Mouse (Mus musculus): ENCODE measurements around the gene Mprip. TPM values are rescaled to one million over a fixed set of nuclear protein-coding genes. Genes with fewer than 3 reads are reported as not detected.
A peak's percentile ranks its signal among the peaks of the same experiment; 100 is the strongest.
"Not testable (repeated sequence)": the region's sequence is repeated elsewhere in the genome, so short reads cannot be mapped to it uniquely, and the experiment has no call there.

The Mprip gene
- total RNA-seq, 4 experiments from 2014 or later, result 121 to 152 (median 127) TPM

DNA sequence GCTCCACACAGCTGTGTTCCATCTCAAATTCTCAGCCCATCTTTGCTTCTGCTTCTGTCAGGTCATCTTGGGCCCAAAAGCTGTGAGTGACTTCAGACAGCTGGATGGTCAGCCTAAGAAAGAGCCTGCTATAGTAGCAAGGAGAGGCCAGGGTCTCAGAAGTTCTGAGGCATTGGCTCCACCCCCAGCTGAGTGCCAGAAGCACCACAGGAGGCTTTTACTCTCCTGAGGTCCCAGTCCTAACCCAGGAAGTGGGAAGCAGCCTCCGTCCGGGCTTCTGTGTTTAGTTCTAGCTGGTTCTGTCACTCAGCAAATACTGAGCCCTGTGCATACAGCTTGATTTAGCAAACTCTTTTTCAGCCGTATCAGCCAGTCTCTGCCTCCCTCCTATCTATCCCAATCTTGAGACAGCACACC, 54.3 kb downstream of the Mprip start:
- no peak for DNase-seq (ENCODE audit: low spot score)

DNA sequence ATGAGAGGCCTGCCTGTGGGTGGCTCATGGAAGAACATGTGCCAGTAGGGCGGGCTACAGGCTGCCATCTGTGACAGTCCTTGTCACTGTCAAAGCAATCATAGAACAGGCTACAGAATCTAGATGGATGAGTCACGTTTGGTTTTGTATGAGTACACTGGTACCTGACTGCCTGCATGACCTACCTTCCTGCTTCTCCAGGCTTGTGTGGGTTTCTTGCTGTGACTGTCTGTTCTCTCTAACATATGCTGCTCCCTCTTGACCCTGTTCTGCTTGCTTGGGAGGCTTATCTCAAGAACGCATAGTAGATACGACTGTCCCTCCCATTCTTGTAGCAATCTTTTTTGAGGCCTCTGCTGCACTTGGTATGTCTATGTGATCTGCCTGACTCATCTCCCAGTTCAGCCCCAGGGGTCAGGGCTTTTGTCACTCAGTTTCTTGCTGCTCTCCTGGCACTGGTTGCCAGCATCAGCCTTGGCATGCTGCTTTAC, 56.7 kb downstream of the Mprip start:
- no peak for DNase-seq (ENCODE audit: low spot score)

DNA sequence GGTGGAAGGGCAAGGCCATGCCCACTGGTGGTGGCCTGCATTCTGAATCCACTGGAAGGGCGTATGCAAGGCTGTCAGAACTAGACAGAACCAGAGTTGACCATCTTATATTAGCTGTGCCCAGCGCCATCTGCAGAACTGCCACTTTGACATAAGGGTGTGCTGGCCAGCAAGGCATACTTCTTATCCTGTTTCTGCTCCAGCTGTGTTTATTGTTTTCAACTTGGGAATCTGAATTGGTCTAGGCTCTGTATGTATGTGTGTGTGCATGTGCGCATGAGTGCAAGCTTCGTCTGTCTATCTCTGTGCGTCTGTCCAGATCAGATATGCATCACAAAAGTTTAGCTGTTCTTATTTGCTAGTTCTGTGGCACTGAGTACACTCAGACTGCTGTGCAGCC, 58.1 kb downstream of the Mprip start:
- DNase-seq (ENCODE audit: low spot score), result no peak

DNA sequence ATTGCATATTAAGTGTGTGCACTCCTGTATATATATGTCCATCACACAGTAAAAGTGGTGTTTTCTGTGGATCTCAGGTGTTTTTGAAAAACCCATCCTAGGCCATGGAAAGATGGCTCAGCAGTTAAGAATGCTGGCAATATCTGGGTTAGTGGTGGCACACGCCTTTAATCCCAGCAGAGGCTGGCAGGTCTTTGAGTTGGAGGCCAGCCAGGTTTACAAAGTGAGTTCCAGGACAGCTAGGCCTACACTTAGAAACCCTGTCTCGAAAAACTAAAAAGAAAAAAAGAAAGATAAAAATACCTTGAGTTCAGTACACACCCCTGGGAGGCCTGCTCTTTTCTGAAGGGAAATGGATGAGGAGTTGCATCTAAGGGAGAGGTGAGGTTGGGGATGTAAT, 60.3 kb downstream of the Mprip start:
- DNase-seq (ENCODE audit: low spot score), result no peak

DNA sequence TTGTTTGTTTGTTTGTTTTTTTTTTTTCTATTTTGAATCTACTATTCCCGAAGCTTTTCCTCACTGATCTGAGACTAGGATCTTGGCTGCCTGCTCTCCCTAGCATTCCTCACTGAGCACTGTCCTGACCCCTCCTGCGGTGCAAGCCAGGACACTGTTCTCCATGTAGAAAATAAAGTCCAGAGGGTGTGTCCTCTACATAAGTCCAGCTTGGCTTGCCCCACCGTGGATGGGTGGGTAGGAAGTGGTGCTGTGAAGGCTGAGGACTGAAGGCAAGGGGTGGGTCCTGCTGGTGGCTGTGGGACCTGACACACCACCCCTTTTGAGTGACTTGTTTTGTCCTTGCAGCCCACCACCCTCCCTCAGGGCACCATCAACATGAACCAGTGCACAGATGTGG, 66.1 kb downstream of the Mprip start:
- DNase-seq (ENCODE audit: low spot score), result no peak

DNA sequence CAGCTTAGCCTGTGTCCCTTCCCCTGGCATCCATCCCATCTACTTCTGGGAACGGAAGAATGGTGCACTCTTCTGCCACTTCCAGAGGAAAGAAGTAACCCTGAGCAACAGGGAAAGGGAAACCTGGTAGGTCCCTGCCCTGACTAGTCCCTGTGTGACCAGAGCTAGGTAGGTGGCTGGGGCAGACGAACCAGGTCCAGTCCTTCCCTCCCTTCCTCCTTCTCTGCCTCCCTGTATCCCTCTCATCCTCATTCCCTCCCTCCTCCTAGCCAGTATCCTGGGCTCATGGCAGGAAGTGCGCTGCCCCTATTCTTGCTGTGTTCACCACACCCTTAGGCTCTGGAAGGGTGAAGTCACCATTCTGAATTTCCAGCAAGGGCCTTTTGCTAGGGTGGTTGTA, 70.7 kb downstream of the Mprip start:
- no peak for DNase-seq (ENCODE audit: low spot score)

DNA sequence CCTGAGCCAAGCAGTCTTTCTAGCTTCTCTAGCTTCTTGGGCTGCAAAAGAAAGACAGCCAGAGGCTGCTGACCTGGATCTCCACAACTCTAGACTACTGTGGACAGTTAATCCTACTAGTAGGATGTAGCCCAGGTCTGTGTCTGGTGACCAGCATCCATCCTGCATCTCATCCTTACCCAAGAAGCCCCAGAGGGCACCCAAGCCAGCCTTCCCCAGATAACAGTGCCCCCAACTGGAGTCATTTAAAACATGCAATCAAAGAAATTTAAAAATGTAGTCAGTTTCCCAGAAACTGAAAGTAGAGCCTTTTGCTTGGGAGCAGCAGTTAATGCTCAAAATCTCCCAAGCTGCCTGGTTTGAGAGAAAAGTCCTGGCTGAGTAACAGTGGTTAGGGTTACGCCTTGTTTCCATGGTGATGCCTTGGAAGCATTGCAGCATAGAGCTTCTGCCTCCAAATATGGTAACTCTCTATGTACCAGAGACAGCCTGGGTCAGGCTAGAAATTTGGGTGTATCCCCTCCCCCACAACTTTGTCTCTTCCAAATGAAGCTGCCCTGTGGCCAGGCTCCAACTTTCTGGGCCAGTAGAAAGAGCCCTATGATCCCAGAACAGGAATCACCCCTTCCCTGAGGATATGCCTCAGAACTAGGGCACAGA, 71.4 kb downstream of the Mprip start:
- peak; percentile 84 for DNase-seq (ENCODE audit: low spot score)

DNA sequence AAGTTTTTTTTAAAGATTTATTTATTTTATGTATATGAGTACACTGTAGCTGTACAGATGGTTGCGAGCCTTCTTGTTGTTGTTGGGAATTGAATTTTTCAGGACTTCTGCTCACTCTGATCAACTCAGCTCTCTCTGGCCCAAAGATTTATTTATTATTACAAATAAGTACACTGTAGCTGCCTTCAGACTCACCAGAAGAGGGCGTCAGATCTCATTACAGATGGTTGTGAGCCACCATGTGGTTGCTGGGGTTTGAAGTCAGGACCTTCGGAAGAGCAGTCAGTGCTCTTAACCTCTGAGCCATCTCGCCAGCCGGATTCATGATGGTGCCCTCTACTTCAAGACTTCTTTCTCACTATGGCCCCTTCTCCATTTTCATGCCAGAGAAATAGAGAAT, 72.5 kb downstream of the Mprip start:
- DNase-seq (ENCODE audit: low spot score), result not testable (repeated sequence)

DNA sequence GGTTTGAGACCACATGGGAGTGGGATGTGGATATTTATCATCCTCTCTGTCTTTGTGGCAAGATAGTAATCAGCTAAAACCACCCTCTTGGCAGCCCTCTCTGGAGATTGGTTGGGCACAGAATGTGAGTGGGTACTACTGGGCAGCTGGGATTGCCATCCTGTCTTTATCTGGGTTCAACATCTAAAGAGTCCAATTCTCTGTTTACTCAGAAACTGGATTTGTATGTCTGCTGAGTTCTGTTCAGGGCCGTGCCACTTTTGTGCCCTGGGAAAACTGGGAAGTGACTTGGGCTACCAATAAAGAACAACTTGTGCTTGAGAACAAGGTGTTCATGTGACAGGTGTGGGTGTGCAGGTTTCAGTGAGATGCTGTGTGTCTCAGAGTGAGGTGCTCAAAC, 73.2 kb downstream of the Mprip start:
- DNase-seq (ENCODE audit: low spot score), result no peak

DNA sequence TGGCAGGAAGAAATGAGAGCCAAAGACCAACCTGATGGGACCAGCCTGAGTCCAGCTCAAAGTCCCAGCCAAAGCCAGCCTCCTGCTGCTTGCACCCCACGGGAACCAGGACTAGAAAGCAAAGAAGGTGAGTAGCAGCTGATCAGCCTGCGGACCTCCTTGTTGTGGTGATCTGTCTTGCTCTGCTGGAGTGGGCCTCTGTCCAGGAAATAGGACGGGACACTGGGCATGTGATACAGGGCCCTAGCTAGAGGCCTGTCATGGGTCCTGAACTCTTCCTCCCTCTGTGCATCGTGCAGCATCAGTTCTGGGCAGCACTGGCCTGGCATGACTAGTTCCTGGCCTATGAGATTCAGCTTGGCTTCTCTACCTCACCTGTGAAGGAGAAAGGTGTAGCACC, 74.8 kb downstream of the Mprip start:
- DNase-seq (ENCODE audit: low spot score), result not testable (repeated sequence)

DNA sequence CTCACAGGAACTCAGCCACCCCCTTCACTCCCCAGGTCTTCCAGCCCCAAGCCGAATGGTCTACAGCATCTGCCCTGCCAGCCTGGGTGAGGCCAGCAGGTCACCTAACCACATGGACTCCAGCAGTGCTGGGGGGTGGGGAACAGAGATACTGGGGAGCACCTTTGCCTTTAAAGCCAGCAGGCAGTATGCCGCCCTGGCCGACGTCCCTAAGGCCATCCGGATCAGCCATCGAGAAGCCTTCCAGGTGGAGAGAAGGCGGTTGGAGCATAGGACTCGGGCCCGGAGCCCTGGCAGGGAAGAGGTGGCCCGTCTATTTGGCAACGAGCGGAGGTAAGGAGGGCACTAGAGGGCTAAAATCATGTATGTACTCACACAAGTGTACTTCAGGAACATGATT, 76.1 kb downstream of the Mprip start:
- no peak for DNase-seq (ENCODE audit: low spot score)

DNA sequence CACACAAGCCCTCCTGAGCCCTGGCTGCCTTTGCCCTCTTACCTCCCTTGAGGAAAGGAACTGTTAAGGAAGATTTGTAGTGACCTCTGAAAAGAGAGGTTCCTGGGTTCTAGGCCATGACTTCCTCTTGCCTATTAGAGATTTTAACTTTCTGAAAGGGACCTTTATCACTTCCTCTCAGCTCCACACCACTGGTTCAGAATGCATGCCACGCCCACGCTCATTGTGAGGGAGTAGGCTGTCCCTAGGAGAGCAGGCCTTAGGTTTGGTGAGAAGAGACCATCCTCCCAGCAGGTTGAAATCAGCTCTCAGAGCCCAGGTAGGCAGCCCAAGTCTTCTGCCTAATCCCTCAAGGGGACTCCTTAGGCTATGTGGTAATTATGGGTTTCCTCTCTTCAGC, 78.9 kb downstream of the Mprip start:
- DNase-seq (ENCODE audit: low spot score), result no peak

DNA sequence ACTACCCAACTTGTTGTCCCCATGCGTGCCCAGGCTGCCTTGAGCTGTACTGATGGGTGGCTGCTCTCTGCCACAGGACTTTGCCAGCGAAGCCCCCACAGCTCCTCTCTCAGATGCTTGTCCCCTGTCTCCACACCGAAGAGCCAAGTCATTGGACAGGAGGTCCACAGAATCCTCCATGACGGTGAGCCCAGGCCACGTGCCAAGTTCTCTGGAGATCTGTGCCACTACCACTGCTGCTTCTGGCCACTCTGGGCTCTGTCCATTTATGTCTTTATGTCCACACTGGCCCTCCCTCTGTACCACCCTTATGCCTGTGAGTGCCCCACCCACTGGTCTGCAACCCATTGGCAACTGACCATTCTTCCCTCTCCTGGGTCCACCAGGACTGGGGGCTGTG, 80.8 kb downstream of the Mprip start:
- DNase-seq (ENCODE audit: low spot score), result no peak

DNA sequence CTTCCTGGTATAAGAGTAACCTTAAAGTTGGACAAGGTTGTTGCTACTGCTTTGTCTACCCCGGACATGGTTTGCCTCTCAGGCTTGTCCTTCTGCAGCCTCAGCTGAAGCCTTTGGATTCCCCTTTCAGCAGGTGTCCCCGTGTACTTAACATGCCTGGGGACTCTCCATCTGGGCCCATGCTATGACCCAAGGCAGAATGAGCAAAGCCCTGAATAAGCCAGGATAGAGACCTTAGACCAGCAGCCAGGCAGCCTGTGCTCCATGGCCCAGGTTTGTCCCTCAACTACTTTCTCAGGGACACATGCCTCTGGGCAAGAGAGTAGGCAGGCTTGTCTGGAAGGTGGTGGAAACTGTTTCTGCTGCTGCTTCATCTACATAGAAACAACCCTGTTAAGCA, 82.2 kb downstream of the Mprip start:
- no peak for DNase-seq (ENCODE audit: low spot score)

DNA sequence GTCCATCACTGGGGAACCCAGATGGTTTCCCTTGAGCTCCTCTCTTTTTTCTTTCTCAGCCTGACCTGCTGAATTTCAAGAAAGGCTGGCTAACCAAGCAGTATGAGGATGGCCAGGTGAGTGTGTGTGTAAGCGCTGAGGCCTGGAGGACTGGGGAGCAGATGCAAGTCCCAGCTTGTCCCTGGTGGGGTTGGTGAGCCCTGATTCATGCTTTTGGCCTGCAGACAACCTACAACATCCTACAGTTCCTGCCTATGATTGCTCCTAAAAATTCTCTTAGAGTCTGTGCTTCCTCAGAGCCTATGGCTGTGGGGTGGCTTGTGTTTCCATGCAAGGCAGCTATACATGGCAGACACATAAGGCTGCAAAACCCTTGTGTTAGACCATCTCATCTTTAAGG, 82.6 kb downstream of the Mprip start:
- DNase-seq (ENCODE audit: low spot score), result no peak

DNA sequence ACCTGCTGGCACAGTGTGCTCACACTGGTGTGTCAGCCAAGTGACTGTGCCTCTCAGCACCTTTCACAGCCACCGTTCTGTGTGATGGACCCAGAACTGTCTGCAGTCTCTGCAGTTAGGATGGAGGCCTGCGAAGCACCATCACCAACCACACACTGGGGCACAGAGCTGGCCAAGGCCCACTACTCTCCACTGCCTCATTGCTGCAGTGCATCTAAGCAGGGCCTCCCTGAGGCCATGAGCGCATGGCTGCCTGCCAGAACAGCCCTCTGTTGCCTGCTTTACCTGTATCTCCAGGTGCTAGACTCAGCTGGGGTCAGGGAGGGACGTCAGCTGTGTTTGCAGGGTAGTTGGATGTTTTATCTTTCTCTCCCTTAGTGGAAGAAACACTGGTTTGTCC, 83.3 kb downstream of the Mprip start:
- no peak for DNase-seq (ENCODE audit: low spot score)

DNA sequence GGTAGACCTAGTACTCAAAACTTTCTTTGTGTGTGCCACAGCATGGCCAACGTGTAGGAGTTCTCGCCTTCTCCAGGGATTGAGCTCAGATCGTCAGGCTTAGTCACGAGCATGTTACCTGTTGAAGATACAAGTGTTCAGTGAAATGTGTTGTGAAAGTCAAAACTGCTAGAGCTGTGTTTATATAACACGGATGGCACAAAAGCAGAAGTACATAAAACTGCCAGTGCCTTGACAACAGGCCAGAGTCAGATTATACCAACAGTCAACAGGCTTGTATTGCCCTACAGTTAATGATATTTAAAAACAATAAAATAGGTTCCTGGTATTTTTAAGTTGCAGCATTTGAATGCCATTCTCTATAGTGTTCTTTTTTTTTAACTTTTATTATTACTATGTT, 84.7 kb downstream of the Mprip start:
- no peak for DNase-seq (ENCODE audit: low spot score)

DNA sequence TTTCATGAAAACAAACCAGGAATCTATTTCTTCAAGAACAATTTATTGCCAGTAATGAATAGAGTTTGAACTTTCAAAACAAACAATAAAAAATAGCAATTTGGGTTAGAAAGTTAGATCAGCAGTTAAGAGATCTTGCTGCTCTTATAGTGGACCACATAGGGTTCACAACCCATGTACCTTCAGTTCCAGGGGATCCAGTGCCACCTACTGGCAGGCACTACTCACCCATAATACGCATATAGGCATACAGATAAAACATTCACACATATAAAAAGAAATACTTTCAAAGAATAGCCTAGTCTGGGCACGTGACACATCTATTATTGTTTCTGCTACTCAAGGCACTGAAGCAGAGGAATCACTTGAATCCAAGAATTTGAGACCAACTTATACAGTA, 85.5 kb downstream of the Mprip start:
- peak; percentile 53 for DNase-seq (ENCODE audit: low spot score)

DNA sequence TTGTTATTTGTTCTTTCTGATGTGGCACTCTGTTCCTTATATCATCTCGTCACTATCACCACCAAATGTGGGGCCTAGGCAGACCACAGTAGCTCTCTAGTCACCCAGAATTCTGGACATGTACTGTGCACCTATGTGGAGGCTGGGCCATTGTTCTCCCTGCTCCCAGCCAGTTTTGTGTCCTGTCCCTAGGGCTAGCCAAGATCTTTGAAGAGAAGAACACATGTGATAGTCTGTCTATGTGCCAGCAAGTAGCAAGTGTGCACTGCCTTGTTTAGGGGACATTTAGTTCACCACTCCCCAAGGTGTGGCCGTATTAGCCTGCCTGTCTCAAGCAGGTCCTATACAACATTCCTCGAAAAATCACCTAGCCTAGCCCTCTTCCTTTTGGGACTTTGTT, 87.9 kb downstream of the Mprip start:
- peak; percentile 40 for DNase-seq (ENCODE audit: low spot score)

DNA sequence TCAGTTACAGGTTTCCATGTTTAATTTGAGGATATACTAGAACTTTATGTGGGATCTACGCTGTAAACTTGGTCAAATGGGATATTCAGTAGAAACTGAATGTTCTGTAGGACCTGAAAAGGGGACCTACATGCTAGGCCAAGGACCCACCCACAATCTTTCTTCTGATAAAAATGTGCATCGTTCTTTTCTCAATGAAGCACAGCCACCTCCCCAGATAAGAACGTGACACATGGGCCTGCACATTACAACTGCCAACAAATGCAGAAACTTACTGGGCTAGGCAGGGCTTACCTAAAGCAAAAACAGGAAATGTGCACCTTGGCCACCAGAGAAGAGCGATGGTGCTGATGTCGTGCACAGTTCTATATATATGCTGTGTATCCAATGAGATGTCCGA, 93.4 kb downstream of the Mprip start:
- no peak for DNase-seq (ENCODE audit: low spot score)

DNA sequence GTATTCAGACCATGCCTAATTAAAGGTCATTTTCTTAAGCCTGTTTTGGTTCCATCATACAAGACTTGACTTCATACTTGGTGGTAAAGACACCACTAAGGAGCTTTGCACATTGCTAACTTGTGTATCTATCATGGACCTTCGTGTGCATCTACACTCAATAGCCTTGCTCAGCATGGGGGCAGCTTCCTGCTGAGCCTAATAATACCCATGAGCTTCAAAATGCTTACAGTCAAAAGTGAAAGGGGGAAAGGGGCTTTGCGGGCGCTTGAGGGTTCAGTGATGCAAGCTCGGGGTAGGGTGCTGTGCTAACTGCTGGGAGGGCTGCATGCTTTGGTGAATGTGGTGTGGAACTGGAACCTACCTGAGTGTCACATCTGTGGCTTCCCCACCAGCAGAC, 95.2 kb downstream of the Mprip start:
- no peak for DNase-seq (ENCODE audit: low spot score)

DNA sequence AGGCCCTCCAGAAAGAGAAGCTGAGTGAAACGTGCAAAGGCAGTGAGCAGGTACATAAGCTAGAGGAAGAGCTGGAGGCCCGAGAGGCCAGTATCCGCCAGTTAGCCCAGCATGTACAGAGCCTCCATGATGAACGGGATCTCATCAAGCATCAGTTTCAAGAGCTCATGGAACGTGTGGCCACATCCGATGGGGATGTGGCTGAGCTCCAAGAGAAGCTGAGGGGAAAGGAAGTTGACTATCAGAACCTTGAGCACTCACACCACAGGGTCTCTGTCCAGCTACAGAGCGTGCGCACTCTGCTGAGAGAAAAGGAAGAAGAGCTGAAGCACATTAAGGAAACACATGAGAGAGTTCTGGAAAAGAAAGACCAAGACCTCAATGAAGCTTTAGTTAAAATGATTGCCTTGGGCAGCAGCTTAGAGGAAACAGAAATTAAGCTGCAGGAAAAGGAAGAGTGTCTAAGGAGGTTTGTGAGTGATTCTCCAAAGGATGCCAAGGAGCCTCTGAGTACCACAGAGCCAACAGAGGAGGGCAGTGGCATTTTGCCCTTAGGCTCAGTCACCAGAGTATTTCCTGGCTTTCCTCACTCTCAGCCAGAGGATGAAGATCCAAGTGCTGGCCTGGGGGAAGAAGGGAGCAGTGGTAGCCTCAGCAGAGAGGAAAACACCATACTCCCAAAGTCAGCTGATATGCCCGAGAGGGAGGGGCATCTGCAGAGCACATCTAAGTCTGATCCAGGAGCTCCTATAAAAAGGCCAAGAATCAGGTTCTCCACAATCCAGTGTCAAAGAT, 97.3 kb downstream of the Mprip start:
- no peak for DNase-seq (ENCODE audit: low spot score)

DNA sequence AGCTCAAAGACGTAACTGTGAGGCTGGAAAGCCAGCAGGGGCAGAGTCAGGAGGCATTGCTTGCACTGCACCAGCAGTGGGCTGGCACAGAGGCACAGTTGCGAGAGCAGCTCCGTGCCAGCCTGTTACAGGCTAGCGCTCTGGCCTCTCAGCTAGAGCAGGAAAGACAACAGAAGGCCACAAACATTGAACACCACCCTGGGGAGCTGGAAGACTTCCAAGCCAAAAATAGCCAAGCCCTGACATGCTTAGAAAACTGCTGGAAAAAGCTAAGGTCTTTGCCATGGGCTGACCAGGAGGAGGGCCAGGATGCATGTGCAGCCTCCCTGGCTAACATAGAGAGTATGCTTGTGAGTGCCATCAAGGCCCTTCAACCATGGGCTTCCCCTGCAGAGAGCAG, 98.1 kb downstream of the Mprip start:
- peak; percentile 68 for DNase-seq (ENCODE audit: low spot score)

Measured in heart, adult 8-10 months (tissue).